Mouse (Mus musculus) stomach, embryonic 15.5 days (tissue): ENCODE data around the gene Dcaf6. TPM values are rescaled to one million over a fixed set of nuclear protein-coding genes. Genes with fewer than 3 reads are reported as not detected.

Source experiments
- ATAC-seq: fragments of 200-750 bp; cut with Nextera tagmentation; 2 replicates; pipeline ENCODE4 v1.8.0; 2017; ENCODE audit warnings: low read depth, moderate number of reproducible peaks, moderate TSS enrichment; ENCODE audit not compliant: insufficient read depth, low FRiP score
- H3K27ac ChIP-seq: fragments of 300-500 bp; sonication (generic); 2 replicates; pipeline ENCODE4 v1.5.1; 2015; ENCODE audit warnings: mild to moderate bottlenecking, inconsistent platforms
- H3K27me3 ChIP-seq: fragments of 300-500 bp; sonication (generic); replicated peaks from 2 replicates; pipeline ENCODE4 v1.6.1; 2015; ENCODE audit warnings: inconsistent platforms
- H3K36me3 ChIP-seq: fragments of 300-500 bp; sonication (generic); 2 replicates; pipeline ENCODE4 v1.6.1; 2015; ENCODE audit warnings: inconsistent platforms
- H3K4me1 ChIP-seq: fragments of 300-500 bp; sonication (generic); 2 replicates; pipeline ENCODE4 v1.6.1; 2015; ENCODE audit warnings: inconsistent platforms
- H3K4me2 ChIP-seq: fragments of 300-500 bp; sonication (generic); 2 replicates; pipeline ENCODE4 v1.6.1; 2015; ENCODE audit warnings: mild to moderate bottlenecking, inconsistent platforms
- H3K4me3 ChIP-seq: fragments of 300-500 bp; sonication (generic); replicated peaks from 2 replicates; pipeline ENCODE4 v1.5.1; 2015; ENCODE audit warnings: inconsistent platforms
- H3K9ac ChIP-seq: fragments of 300-500 bp; sonication (generic); 2 replicates; pipeline ENCODE4 v1.6.1; 2015; ENCODE audit warnings: inconsistent platforms
- H3K9me3 ChIP-seq: fragments of 300-500 bp; sonication (generic); 2 replicates; pipeline ENCODE4 v1.6.1; 2016; ENCODE audit warnings: inconsistent platforms
- WGBS: fragments of 180-500 bp; shearing (Covaris S2); methylation state at CpG from one replicate; pipeline ENCODE4 v1.1.7; 2015; 5-methylcytosine and 5-hydroxymethylcytosine counted together
- polyA plus RNA-seq: library from polyadenylated mRNA; unstranded; fragments of >200 nt; fragmentation: Nextera tagmentation; extraction: Ambion mirVana; gene quantifications from 2 replicates; pipeline ENCODE4 v1.2.1, GENCODE M21; 2015

Gene Dcaf6
- polyA plus RNA-seq, 1 experiment from 2014 or later, result 17.2 TPM

DNA sequence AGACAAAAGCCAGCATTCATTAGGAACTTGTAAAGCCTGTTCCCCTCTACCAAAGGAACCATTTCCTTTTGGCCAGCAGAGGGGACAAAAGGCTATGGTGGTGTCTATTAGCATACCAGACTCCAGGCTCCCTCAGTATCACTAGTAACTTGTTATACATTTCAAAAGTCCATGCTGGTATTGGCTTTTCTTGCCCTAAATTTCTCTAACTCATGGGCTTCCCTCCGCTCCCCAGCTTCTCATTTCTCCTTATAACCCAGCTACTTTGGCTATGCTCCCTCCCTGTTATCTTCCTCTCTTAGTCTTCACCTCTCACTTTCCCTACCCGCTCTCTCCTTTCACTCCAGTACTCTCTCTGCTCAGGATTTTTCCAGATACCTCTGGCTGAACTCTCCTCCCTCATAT, 63.9 kb downstream of the Dcaf6 start:
- ATAC-seq, result peak; percentile 66; the same call in 1 of the 2 replicates
- Histone ChIP-seq H3K4me1 (no peaks in the 10 kb centered on the region), H3K4me2 (no peak overlapping the region), H3K4me3 (no peak overlapping the region), H3K36me3 (no peaks in the 10 kb centered on the region), H3K27ac (no peak overlapping the region), H3K27me3 (no peaks in the 10 kb centered on the region), H3K9ac (no peak overlapping the region), H3K9me3 (no peaks in the 10 kb centered on the region)
- 85% methylated on average over 2 of the region's 2 CpGs for WGBS

DNA sequence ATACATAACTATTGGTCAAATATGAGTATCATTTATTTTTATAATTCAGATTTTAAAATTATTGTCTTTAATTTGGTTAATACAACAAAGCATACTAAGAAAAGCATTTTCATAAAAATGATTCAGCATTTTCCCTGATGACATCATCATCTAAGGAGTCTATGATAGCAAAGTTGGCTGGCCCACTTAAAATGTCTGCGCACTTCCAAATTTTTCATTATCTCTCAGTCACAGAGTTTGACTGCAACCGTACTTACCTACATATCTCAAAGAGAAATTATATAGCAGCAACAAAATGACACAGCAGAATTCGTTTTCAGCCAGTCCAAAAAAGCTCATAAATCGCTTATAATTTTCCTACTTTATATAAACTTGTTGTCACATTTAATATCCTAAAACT, 64.3 kb downstream of the Dcaf6 start:
- H3K4me1 ChIP-seq, result no peaks in the 10 kb centered on the region
- peak; percentile 89 for ATAC-seq
- no peaks in the 10 kb centered on the region for H3K27me3 ChIP-seq
- no peaks in the 10 kb centered on the region for H3K36me3 ChIP-seq
- no peak overlapping the region for H3K9ac ChIP-seq
- WGBS, result 83% methylated on average over 4 of the region's 4 CpGs
- H3K4me3 ChIP-seq, result no peak overlapping the region
- H3K9me3 ChIP-seq, result no peaks in the 10 kb centered on the region
- no peak overlapping the region for H3K27ac ChIP-seq
- H3K4me2 ChIP-seq, result no peak overlapping the region

DNA sequence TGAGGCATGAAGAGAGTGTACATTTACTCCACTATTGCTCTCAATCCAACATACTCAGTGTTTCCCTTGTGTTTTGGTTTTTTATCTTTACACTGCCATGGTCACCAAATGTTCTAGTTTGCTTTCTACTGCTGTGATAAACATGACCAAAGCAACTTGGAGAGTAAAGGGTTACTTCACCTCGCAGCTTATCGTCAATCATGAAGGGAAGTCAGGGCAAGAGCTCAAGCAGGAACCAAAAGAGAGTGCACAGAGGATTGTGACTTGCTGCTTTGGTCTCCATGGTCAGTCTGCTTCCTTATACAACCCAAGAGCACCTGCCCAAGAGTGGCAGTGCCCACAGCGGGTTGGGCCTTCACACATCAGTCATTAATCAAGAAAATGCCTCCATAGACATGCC, 65.4 kb downstream of the Dcaf6 start:
- Histone ChIP-seq H3K9ac (no peak overlapping the region), H3K27ac (no peak overlapping the region), H3K4me1 (no peaks in the 10 kb centered on the region), H3K36me3 (no peaks in the 10 kb centered on the region), H3K27me3 (no peaks in the 10 kb centered on the region), H3K4me3 (no peak overlapping the region), H3K9me3 (no peaks in the 10 kb centered on the region), H3K4me2 (no peak overlapping the region)
- 53% methylated on average over 3 of the region's 3 CpGs for WGBS
- no peak for ATAC-seq

DNA sequence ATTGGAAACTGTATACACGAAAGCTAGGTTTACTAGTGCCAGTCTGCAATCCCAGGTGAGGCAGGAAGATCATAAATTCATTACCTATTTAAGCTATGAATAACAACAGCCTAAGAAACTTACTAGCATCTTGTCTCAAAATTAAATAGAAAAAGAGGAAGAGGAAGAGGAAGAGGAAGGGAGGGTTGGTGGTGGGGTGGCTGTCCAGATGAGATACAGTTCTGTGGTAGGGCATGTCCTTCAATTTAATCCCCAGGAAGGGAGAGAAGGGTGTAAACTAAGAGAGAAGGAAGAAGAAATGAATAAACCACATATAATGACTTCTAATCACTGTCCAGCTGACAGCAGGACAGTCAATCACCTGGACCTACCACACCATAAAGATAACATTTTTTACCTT, 67.2 kb downstream of the Dcaf6 start:
- Histone ChIP-seq H3K4me2 (no peak overlapping the region), H3K27ac (no peak overlapping the region), H3K9ac (no peak overlapping the region), H3K9me3 (no peaks in the 10 kb centered on the region), H3K27me3 (no peaks in the 10 kb centered on the region), H3K4me3 (no peak overlapping the region), H3K4me1 (no peaks in the 10 kb centered on the region), H3K36me3 (no peaks in the 10 kb centered on the region)
- no peak for ATAC-seq
- 75% methylated on average over 1 of the region's 1 CpGs for WGBS

DNA sequence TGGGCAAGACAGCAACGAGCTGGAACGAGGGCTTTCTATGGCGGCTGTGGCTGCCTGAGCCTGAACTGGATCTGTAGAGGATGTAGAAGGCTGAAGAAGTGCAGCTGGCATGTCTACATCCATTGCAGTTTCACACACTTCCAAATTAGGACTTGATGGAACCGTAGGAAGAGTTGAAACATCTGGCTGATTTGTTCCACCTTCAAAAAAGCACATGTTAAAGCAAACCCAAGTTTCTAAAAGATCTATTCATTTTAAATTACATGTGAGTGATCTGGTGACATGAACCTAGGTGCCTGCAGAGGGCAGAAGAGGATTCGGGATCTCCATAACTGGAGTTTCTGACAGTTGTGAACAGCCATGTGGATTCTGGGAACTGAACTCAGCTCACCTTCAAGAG, 71.6 kb downstream of the Dcaf6 start:
- peaks cover 2% of the 10 kb centered on the region; the same call in 1 of the 2 replicates for H3K36me3 ChIP-seq
- peak; percentile 27; the same call in 1 of the 2 replicates for ATAC-seq
- no peaks in the 10 kb centered on the region for H3K9me3 ChIP-seq
- WGBS, result 61% methylated on average over 5 of the region's 5 CpGs
- H3K27ac ChIP-seq, result no peak overlapping the region
- no peak overlapping the region for H3K9ac ChIP-seq
- H3K4me1 ChIP-seq, result no peaks in the 10 kb centered on the region
- H3K4me3 ChIP-seq, result no peak overlapping the region
- H3K4me2 ChIP-seq, result no peak overlapping the region
- H3K27me3 ChIP-seq, result no peaks in the 10 kb centered on the region

DNA sequence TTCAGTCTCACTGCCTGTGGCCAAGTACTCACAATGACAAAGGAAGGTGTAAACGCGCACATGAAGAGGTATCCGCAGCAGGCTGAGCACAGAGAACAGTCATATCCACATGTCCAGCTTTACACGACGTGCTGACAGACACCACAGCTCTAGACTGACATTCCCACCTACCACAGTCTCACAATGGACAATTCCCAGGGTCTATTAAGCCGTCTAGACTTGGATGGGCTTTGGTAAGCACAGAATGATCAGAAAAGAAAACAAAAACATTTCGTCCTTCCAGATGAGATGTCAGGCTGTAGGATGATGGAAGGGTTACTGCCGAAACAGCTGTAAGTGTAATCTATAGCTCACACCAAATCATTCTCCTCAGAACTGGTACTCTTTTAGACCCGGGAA, 73.8 kb downstream of the Dcaf6 start:
- ATAC-seq, result no peak

DNA sequence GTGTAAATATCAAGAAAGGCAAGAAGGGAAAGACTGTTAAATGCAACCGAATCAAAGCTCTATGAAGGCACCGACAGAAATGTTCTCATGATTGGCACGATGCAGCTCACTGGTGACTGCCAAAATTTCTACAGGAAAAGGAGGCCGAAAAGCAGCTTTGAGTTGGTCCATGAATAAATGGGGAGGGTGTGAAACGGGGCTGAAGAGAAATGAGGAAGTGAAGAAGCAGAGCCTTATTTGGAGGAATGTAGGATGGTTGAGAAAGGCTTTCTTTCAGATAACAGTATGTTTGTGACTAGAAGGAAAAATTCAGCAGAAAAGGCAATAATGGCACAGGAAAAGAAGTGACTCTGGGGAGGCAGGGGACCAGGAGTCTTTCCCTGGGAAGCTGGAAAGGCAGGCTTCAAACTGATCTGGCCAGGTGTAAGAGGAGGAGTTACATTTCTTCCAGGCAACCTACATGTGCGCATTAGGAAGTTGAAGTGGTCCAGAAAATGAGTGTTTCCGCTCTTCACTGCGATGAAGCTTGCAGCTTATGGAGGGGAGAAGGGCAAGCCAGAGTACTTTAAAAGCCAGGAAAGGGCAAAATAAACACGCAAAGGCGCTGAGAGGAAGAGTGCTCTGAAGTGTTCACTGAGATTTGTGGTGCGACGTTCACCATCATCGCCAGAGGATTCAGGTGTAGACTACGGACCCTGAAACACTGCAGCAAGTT, 74.3 kb downstream of the Dcaf6 start:
- Histone ChIP-seq H3K4me2 (no peak overlapping the region), H3K4me3 (no peak overlapping the region), H3K27ac (no peak overlapping the region), H3K9me3 (no peaks in the 10 kb centered on the region), H3K4me1 (no peaks in the 10 kb centered on the region), H3K9ac (no peak overlapping the region), H3K36me3 (peaks cover 2% of the 10 kb centered on the region; the same call in 1 of the 2 replicates), H3K27me3 (no peaks in the 10 kb centered on the region)
- no peak for ATAC-seq
- WGBS, result 83% methylated on average over 14 of the region's 14 CpGs

More for the DNA sequence above, 73.8 kb downstream of the Dcaf6 start:
- H3K27me3 ChIP-seq, result no peaks in the 10 kb centered on the region
- H3K4me3 ChIP-seq, result no peak overlapping the region
- WGBS, result 82% methylated on average over 9 of the region's 9 CpGs
- H3K9me3 ChIP-seq, result no peaks in the 10 kb centered on the region
- H3K27ac ChIP-seq, result no peak overlapping the region
- no peak overlapping the region for H3K9ac ChIP-seq
- H3K36me3 ChIP-seq, result peaks cover 2% of the 10 kb centered on the region; the same call in 1 of the 2 replicates
- H3K4me2 ChIP-seq, result no peak overlapping the region
- H3K4me1 ChIP-seq, result no peaks in the 10 kb centered on the region

DNA sequence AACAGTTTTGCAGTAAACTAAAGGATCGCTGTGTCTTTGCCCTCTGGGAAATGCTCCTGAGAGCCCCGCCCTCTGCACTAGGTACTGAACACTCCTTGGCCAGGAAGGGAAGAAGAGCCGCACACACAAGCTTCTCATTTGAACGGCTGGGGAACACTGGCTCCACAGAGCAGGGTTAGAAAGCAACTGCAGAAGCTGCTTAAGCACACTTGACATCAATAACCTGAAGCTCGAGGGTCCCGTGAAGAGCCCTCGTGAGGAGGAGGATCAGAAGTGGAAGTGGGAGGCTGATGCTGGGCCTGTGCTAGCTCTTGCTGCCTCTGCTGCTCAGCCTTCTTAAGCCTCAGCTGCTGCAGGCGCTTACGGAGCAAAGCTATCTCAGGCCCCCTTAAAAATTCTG, 86.4 kb downstream of the Dcaf6 start:
- Histone ChIP-seq H3K9me3 (no peaks in the 10 kb centered on the region), H3K4me1 (no peaks in the 10 kb centered on the region), H3K27me3 (no peaks in the 10 kb centered on the region), H3K4me3 (no peak overlapping the region), H3K36me3 (no peaks in the 10 kb centered on the region), H3K27ac (no peak overlapping the region), H3K4me2 (no peak overlapping the region), H3K9ac (no peak overlapping the region)
- no peak for ATAC-seq
- 60% methylated on average over 9 of the region's 9 CpGs for WGBS

DNA sequence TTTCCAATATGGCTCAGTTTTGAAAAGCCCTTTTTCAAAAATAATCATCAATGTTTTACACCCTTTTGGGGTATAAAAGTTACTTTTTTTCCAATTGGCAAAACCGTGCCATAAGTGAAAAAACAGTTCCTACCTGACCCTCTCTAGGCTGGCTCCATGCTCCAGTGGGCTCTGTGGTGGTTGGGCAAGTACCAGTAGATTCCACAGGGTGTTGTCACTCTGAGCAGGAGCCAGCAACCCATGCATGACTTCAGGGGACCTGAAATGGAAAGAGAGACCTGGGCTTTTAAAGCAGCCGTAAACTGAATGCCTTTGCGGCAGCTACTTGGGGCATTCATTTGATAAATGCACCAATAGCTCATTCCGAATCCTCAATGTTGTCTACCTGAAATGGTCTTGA, 89.3 kb downstream of the Dcaf6 start:
- Histone ChIP-seq H3K9me3 (no peaks in the 10 kb centered on the region), H3K4me3 (no peak overlapping the region), H3K36me3 (no peaks in the 10 kb centered on the region), H3K27ac (no peak overlapping the region), H3K27me3 (no peaks in the 10 kb centered on the region), H3K4me1 (no peaks in the 10 kb centered on the region), H3K4me2 (no peak overlapping the region), H3K9ac (no peak overlapping the region)
- WGBS, result 94% methylated on average over 4 of the region's 4 CpGs
- no peak for ATAC-seq

DNA sequence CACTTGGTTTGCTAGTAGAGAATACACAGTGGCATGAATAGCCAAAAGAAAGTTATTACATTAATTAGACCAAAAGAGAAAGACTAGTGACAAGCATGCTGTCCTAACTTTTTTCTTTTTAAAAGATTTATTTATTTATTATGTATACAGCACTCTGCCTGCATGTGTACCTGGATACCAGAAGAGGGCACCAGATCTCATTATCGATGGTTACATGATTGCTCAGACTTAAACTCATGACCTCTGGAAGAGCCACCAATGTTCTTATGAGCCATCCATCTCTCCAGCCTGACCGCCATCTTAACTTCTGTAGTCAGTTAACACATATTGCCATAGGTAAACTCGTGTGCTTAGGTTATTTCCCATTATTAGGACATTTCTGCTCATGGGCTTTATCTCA, 95.2 kb downstream of the Dcaf6 start:
- no peak for ATAC-seq
- 91% methylated on average over 3 of the region's 3 CpGs for WGBS
- Histone ChIP-seq H3K4me2 (no peak overlapping the region), H3K4me3 (no peak overlapping the region), H3K4me1 (no peaks in the 10 kb centered on the region), H3K36me3 (no peaks in the 10 kb centered on the region), H3K9me3 (no peaks in the 10 kb centered on the region), H3K27ac (no peak overlapping the region), H3K27me3 (no peaks in the 10 kb centered on the region), H3K9ac (no peak overlapping the region)

DNA sequence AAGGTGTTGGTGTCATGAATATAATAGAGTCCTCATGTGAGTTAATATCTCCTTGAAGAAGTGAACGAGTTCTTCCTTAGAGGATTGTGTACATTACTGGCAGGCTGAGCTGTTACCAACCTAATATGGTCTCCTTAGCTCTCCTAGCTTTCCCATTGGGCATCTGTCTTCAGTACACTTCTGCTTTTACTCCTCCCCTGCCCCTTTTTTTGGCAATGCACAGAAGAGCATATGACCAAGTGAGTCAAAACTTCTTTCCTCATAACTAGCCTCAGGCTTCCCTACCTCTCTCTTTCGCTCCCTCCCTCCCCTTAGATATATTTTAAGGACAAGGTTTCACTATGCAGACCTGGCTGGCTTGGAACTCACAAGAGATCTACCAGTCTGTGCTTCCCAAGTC, 97.0 kb downstream of the Dcaf6 start:
- H3K9ac ChIP-seq, result no peak overlapping the region
- H3K27me3 ChIP-seq, result no peaks in the 10 kb centered on the region
- 74% methylated on average over 2 of the region's 2 CpGs for WGBS
- no peak overlapping the region for H3K4me2 ChIP-seq
- no peak overlapping the region for H3K4me3 ChIP-seq
- no peak for ATAC-seq
- no peaks in the 10 kb centered on the region for H3K36me3 ChIP-seq
- H3K9me3 ChIP-seq, result no peaks in the 10 kb centered on the region
- no peak overlapping the region for H3K27ac ChIP-seq
- H3K4me1 ChIP-seq, result no peaks in the 10 kb centered on the region

DNA sequence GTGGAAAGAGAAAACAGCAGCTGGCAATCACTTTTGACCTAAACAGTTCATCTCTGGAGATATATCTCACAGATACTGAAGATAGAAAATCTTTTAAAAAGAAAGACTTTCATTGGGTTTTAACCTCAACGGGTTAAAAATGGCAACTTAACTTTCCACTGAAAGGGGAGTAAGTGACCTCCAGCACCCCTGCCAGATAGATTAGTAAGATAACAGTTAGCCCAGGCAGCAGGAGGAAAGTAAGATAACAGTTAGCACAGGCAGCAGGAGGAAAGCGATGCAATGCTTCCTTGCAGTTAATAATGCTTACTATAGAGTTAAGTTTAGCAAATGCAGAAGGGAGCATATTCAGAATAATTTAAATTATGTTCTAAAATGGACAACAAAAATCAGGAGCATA, 103.9 kb downstream of the Dcaf6 start:
- H3K36me3 ChIP-seq, result no peaks in the 10 kb centered on the region
- 19% methylated on average over 2 of the region's 2 CpGs for WGBS
- no peak overlapping the region for H3K27ac ChIP-seq
- H3K4me3 ChIP-seq, result no peak overlapping the region
- no peak for ATAC-seq
- H3K4me1 ChIP-seq, result no peaks in the 10 kb centered on the region
- H3K4me2 ChIP-seq, result no peak overlapping the region
- no peak overlapping the region for H3K9ac ChIP-seq
- H3K27me3 ChIP-seq, result no peaks in the 10 kb centered on the region
- no peaks in the 10 kb centered on the region for H3K9me3 ChIP-seq

DNA sequence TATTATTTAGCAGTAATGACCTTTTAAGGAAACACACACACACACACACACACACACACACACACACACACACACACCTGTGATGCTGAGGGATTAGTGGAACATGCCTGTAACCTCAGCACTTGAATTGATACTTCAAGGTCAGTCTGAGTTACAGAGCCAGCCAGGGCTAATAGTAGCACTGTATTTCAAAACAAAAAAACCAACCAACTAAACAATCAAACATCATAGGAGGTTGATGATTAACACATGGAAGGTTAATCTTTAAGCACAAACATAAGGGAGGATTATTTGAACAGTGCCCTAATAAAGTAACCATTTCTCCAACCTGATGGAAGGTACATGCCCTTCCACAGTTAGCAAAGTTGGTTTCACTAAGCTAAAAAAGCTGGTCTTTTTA, 111.6 kb downstream of the Dcaf6 start:
- Histone ChIP-seq H3K4me2 (no peak overlapping the region), H3K27me3 (no peaks in the 10 kb centered on the region), H3K27ac (peak overlapping the region; percentile 4; the same call in 1 of the 2 replicates), H3K4me1 (no peaks in the 10 kb centered on the region), H3K36me3 (no peaks in the 10 kb centered on the region), H3K9me3 (no peaks in the 10 kb centered on the region), H3K4me3 (no peak overlapping the region), H3K9ac (no peak overlapping the region)
- ATAC-seq, result peak; percentile 78; the same call in 1 of the 2 replicates
